Mouse (Mus musculus) spleen, adult 10 weeks (tissue): ENCODE measurements around the gene Alg14. TPM values are rescaled to one million over a fixed set of nuclear protein-coding genes. Genes with fewer than 3 reads are reported as not detected.

Source experiments
- polyA plus RNA-seq: library from polyadenylated mRNA; stranded (reverse); fragments of 350-450 nt; fragmentation: Illumina TruSeq; extraction: RNeasy Lipid Tissue Mini Kit (QIAGEN cat#74804); gene quantifications from one replicate; pipeline ENCODE4 v1.2.3, GENCODE M21; 2015; ENCODE audit warnings: low replicate concordance; ENCODE audit not compliant: insufficient read depth

Gene Alg14
- 17.5 TPM for polyA plus RNA-seq

GRCm38 (mm10) chr3:121291560-121292258, at the start of gene Alg14:
Alg14 (plus strand) TSS chr3:121291773.

GRCm38 (mm10) chr3:121282998-121283397, 8.6 kb upstream of the Alg14 start, which contains the start of gene Tmem56:
Tmem56 (minus strand) TSS chr3:121283098.

Other genes with a start within 250 kb of the Alg14 start
- 7.0 TPM for gene Rwdd3, start 120.1 kb upstream of the Alg14 start, polyA plus RNA-seq
- 1.0 TPM for gene Tmem56, start 8.7 kb upstream of the Alg14 start, polyA plus RNA-seq
- gene Cnn3, start 134.7 kb downstream of the Alg14 start, polyA plus RNA-seq, result 143 TPM
- not detected for gene Slc44a3, start 240.6 kb downstream of the Alg14 start, polyA plus RNA-seq